Mouse (Mus musculus) spleen, postnatal 4 days (tissue): ENCODE results near the gene Acin1.

Source experiments
- DNase-seq, 2 experiments: peaks; one replicate each; pipeline ENCODE4 v3.0.0; 2022; ENCODE audit warnings: low spot score in 2 of 2

The Acin1 gene

GRCm38 (mm10) chr14:54698733-54699132 is 12.0 kb upstream of the Acin1 start, which contains the start of gene Gm29776:
Gm29776 (minus strand) TSS chr14:54698833.
- DNase-seq, result no peak

DNA sequence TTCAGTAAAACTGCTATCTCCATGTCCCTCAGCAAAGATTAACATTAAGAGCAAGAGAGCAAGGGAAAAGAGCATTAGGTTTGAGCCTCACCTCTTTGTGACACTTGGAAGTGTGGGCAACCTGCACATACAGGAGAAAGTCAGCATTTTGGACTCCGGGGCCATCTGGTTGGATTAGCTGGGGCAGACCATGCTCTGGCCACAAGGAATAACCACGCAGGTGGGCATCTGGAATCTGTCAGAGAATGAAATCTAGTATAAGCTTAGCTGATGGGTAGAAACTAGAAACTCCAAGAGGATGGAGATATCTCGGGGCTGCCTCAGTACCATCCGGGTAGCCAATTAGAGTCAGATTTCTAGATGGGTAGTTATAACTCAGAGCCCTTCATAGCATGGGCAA is 10.0 kb upstream of the Acin1 start:
- DNase-seq, result peak in 1 of 2 experiments; percentile 51

- DNase-seq, result peak in 1 of 2 experiments; percentile 52
Observed at GRCm38 (mm10) chr14:54695042-54695441, 8.3 kb upstream of the Acin1 start.

DNA sequence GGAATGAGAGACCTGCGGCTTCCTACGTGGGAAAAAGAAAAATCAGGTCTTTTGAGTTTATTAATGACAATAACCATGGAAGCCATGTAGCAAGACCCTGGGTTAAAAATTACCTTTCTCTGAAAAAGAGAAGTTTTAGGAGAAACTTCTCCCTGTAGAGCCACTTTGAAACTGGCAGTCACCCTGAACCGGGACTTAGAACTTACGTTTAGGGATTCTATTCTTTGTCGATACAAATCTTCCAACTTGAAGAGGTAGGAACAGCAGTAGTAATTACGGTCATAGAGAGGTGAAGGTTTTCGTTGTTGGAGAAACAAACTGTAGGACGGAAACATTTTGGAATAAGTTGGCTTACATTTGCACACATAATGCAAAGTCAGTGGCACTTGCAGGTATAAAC is 520 bp upstream of the Acin1 start:
- DNase-seq, result no peak

GRCm38 (mm10) chr14:54686063-54686521 is 639 bp downstream of the Acin1 start, which contains the start of gene 1700123O20Rik:
1700123O20Rik (plus strand) TSS chr14:54686216.
- peak in 1 of 2 experiments; percentile 87 for DNase-seq

DNA sequence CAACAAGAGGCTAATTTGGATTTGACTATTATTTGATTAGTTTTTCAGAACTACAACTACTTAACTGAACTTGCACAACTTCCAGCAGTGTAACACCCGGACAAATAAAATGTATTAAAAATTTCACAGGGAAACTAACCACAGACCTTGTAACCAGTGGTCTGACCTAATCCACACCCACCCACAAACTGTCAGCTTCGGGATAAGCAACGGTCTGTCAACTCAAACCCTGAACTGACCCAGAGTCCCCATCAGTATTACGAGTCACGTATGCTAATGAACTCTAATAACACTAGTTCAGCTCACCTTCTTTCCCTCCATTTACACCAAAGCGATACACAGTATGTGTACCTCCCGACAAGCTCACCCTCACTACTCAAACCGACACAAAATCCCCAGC is 1.3 kb downstream of the Acin1 start:
- DNase-seq, result no peak

DNA sequence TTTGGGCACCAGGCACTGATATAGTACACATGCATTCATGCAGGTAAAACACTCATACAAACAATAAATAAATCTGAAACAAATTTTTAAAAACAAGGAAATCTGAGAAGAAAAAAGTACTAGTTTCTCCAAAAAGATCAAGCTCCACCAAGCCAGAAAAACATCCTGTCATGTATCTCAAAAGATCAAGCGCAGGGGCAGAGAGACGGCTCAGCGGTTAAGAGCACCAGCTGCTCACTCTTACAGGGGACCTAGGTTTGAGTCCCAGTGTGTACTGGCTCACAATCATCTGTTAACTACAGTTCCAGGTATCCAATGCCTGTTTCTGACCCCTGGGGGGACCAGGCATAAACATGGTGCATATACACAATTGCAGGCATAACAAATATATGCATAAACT is 4.3 kb downstream of the Acin1 start:
- DNase-seq, result no peak

DNA sequence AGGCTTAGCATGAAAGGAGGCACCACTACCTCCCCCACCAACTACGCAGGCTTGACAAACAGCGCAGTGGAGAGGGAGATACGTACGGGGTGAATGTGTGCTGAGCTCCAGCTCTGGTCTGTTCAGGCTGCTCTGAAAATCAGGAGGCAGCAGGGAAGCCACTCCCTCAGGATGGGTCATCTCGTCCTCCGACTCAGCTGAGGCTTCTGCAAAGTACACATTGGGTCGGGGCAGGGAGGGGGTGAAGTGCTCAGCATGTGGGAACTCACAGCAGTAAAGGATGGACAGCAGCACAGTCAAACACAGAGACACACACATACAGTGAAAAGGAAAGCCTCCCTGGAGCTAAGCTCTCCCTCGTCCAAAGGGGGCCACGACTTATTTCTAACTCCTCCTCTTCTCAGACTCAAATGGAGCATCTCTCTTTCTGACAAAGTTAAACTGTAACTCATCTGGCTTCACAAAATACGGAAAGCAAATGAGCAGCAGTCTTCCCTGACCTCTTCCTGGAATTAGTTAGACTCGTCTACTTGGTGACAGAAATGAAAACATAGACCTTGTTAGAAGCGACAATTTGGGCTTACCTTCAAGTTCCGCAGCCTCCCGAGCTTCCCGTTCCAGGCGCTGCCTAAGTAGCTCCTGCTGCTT is 8.0 kb downstream of the Acin1 start:
- no peak for DNase-seq

- DNase-seq, result no peak
Observed at GRCm38 (mm10) chr14:54676290-54676689, 10.4 kb downstream of the Acin1 start.

DNA sequence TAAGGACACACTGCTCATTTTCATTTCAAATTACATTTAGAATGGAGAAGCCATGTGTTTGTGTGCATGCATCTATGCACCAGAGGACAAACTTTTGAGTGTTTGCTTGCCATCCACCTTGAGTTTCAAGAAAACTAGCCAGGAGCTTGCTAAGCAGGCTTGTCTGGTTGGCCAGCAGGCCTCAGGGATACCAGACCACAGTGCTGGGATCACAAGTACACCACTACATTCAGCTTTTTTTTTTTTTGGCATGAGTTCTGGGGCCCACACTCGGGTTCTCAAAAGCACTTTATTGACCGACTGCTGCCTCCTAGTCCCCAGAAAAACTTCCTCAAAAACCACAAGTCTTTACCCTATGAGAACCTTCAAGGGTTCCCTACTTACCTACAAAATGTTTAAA is 12.4 kb downstream of the Acin1 start:
- no peak for DNase-seq

DNA sequence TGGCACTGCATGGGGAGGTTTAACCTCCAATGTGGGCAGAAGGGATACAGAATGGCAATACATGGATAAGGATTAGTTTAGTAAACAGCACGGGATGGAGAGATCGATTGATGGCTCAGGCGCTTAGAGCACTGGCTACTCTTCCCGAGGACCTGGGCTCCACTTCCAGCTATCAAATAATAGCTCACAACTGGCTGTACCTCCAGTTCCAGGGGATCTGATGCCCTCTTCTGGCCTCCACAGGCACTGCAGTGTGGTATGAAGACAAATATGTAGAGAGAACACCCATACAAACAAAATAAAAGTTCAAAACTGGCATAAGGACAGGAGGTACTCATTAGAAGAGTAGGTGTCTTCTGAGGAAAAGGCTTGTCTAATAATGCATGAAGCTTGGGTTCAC is 17.4 kb downstream of the Acin1 start:
- peak; percentile 56 to 81 for DNase-seq

GRCm38 (mm10) chr14:54664477-54665222 is 22.1 kb downstream of the Acin1 start:
- DNase-seq, result no peak

GRCm38 (mm10) chr14:54660009-54660408 is 26.7 kb downstream of the Acin1 start:
- DNase-seq, result no peak

DNA sequence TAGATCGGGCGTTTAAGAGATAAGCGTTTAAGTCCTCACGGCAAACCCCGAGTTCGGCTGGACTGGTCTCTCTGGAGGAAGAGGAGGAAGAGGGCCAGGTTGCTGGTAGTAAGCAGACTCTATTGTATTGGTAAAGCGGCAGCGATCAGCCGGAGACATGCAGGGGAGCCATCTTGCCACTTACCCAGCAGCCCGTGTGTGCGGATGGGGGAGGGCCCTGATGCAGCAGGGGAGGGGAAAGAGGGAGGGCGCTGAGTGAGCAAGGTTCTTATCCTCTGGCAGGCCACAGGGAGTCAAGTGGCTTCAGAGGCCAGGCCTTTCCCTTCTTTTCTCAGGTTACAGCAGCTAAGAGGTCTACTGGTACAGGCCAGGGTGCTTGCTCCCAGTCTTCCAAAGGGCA is 33.2 kb downstream of the Acin1 start:
- DNase-seq, result peak; percentile 81 to 89

DNA sequence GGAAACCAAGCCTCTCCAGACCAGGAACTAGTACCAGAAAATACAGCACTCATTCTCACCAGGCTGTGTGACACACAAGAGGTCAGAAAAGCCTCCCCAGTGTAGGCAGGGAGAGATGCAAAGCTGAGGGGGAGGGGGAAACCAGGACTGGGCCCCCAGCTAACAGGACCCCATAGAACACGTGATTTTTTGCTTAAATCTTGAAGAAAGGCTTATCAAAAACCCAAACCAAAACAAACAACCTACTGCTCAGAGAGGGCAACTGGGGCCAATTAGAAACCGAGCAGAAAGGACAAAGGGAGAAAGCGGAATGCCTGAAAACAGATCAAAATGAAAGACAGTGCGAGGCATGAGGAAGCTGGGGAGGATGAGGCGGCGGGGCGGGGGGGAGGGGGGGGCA is 33.9 kb downstream of the Acin1 start:
- DNase-seq, result no peak

DNA sequence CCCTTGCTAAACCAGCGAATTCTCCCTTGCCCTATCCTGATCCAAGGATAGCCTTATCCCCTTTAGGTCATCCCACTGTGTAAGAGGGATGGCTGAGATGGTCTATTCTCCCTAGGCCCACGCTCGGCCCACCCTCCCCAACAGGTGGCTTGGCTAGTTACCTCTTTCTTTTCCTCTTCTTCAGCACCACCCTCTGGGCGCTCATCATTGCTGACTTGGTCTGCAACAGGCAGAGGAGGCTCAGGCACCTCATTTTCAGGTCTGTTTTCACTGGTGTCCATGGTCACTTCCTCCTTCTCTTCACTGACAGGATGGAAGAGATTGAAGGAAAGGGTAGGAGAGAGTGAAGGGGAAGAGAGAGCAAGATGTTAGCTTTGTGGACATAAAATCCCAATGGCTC is 35.2 kb downstream of the Acin1 start:
- no peak for DNase-seq

GRCm38 (mm10) chr14:54650621-54651454 is 35.9 kb downstream of the Acin1 start:
- peak; percentile 88 to 93 for DNase-seq

DNA sequence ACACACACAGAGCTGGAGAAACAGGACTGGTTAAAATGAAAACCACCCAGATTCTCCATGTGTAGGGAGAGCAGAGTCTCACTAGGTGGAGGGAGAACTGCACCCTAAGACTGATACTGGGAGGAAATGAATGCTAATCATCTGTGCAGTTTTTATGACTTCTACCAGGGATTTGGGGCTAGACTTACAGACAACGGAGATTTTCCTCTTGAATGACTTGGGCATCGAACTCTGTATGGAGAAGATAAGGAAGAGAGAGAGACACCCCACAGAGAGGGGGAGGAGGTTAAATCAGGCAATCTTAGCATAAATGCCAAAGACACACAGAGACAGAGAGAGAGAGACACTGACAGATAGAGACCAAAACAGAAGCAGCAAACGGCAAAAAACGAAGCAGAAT is 38.8 kb downstream of the Acin1 start:
- no peak for DNase-seq

- no peak for DNase-seq
Observed at GRCm38 (mm10) chr14:54646898-54647636, 39.7 kb downstream of the Acin1 start.

DNA sequence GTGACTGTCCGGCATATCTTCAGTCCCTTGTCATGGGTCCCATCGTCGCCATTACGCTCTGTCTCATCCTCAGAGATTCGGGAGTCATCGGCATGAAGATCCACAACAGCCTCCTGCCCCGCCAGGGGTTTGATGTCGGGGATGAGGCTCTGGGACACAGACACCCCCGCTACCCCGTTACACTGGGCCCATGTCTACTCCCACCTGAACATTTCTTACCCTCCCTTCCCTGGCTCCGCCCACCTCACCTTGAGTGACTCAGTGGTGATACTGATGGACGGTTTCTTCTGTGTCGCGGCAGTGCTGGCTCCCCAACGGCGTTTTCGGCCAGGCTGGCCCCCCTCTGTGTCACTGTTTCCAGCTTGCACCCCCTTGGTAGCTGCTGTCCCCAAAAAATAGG is 40.3 kb downstream of the Acin1 start:
- no peak for DNase-seq

- no peak for DNase-seq
Observed at GRCm38 (mm10) chr14:54644294-54644693, 42.4 kb downstream of the Acin1 start.

- no peak for DNase-seq
Observed at GRCm38 (mm10) chr14:54643011-54643410, 43.7 kb downstream of the Acin1 start.
